Mouse (Mus musculus): Measurements from ENCODE around the gene Zc3hav1l.

DNA sequence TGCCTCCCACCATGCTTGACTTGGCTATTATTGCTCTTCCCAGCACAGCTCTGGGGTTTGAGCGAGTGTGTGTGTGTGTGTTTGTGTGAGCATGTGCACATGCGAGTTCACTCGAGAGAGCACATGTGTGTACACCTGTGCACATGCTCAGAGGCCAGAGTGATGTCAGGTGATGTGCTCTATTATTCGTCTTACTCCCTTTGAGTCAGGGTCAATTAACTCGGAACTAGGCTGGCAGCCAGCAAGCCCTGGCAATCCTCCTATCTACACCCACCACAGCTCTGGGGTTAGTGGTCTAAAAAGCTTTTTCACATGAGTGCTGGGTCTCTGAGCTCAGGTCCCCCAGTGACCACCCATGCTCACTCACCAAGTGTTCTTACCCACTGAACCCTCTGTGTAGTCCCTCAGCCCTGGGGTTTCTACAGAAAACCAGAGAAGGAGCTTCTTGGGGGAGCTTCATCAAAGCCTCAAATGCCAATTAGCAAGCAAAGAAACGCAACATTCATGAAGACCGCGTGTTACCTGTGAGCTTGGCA, 56.7 kb downstream of the Zc3hav1l start:
- TF ChIP-seq CTCF (IDR thresholded peaks at IDR 0.05; ENCODE audit: borderline replicate concordance, insufficient read depth, low read length), result no peak
- TF ChIP-seq POLR2A (IDR thresholded peaks at IDR 0.05; ENCODE audit: low read depth, low read length), result no peak
